Mouse (Mus musculus) heart, embryonic 10.5 days (tissue): ENCODE measurements around the gene Nat9. TPM values are rescaled to one million over a fixed set of nuclear protein-coding genes. Genes with fewer than 3 reads are reported as not detected.

Experiments
- polyA plus RNA-seq: library from polyadenylated mRNA; unstranded; fragments of >200 nt; fragmentation: Nextera tagmentation; extraction: Ambion mirVana; gene quantifications from 2 replicates; pipeline ENCODE4 v1.2.1, GENCODE M21; 2016

Gene Nat9
- polyA plus RNA-seq, 1 experiment from 2014 or later, result 17.0 TPM

Other genes with a start within 250 kb of the Nat9 start
- not detected in 2 replicates for gene Cd300c, start 218.7 kb downstream of the Nat9 start, polyA plus RNA-seq
- gene Cd300ld, start 197.9 kb downstream of the Nat9 start, polyA plus RNA-seq, result not detected in 2 replicates
- gene Cd300c2, start 186.0 kb downstream of the Nat9 start, polyA plus RNA-seq, result 0.35 TPM in 1 of 2 replicates, not detected in the other
- not detected in 2 replicates for gene Cd300ld2, start 171.7 kb downstream of the Nat9 start, polyA plus RNA-seq
- gene Cd300ld4, start 160.8 kb downstream of the Nat9 start, polyA plus RNA-seq, result not detected in 2 replicates
- gene Cd300ld5, start 150.1 kb downstream of the Nat9 start, polyA plus RNA-seq, result not detected in 2 replicates
- not detected in 2 replicates for gene Cd300ld3, start 139.4 kb downstream of the Nat9 start, polyA plus RNA-seq
- 0.09 and 0.26 TPM in 2 replicates for gene Cd300e, start 125.7 kb downstream of the Nat9 start, polyA plus RNA-seq
- gene Rab37, start 96.4 kb downstream of the Nat9 start, polyA plus RNA-seq, result 2.2 and 2.6 TPM in 2 replicates
- 0.08 and 0.27 TPM in 2 replicates for gene Cd300lf, start 53.9 kb downstream of the Nat9 start, polyA plus RNA-seq
- 29.5 and 74.6 TPM in 2 replicates for gene Slc9a3r1, start 24.5 kb downstream of the Nat9 start, polyA plus RNA-seq
- gene Tmem104, start 372 bp downstream of the Nat9 start, polyA plus RNA-seq, result 9.6 TPM in 2 replicates
- gene Grin2c, start 79.4 kb upstream of the Nat9 start, polyA plus RNA-seq, result 0.23 and 0.65 TPM in 2 replicates
- gene Fdxr, start 89.2 kb upstream of the Nat9 start, polyA plus RNA-seq, result 14.3 and 16.5 TPM in 2 replicates
- 0.64 and 1.3 TPM in 2 replicates for gene Fads6, start 109.8 kb upstream of the Nat9 start, polyA plus RNA-seq
- gene Otop2, start 119.3 kb upstream of the Nat9 start, polyA plus RNA-seq, result not detected in 2 replicates
- 0.26 and 0.34 TPM in 2 replicates for gene Ush1g, start 134.2 kb upstream of the Nat9 start, polyA plus RNA-seq
- 0.05 TPM in 1 of 2 replicates, not detected in the other for gene Otop3, start 146.9 kb upstream of the Nat9 start, polyA plus RNA-seq
- gene Hid1, start 179.9 kb upstream of the Nat9 start, polyA plus RNA-seq, result 5.5 and 8.6 TPM in 2 replicates
- gene Cdr2l, start 194.1 kb upstream of the Nat9 start, polyA plus RNA-seq, result 8.2 and 11.3 TPM in 2 replicates
- 184 and 202 TPM in 2 replicates for gene Mrpl58, start 215.9 kb upstream of the Nat9 start, polyA plus RNA-seq
- 1,131 and 1,417 TPM in 2 replicates for gene Atp5h, start 232.1 kb upstream of the Nat9 start, polyA plus RNA-seq
- 12.3 and 13.3 TPM in 2 replicates for gene Kctd2, start 232.3 kb upstream of the Nat9 start, polyA plus RNA-seq